Mouse (Mus musculus) gonadal fat pad, adult 2 months (tissue): ENCODE data around the gene Adam6a. TPM values are rescaled to one million over a fixed set of nuclear protein-coding genes. Genes with fewer than 3 reads are reported as not detected.
"Not testable (repeated sequence)": the region's sequence is repeated elsewhere in the genome, so short reads cannot be mapped to it uniquely, and the experiment has no call there.

ENCODE experiments used
- DNase-seq: peaks from one replicate; pipeline ENCODE4 v3.0.0-alpha.2; 2012; ENCODE audit warnings: low read depth
- polyA plus RNA-seq: library from polyadenylated mRNA; depleted of rRNA; stranded (reverse); fragments of >200 nt; gene quantifications from 2 replicates; pipeline ENCODE4 v1.2.3, GENCODE M21; 2012; rRNA removed

Gene Adam6a
- polyA plus RNA-seq = 0.23 TPM in 1 of 2 replicates, not detected in the other

DNA sequence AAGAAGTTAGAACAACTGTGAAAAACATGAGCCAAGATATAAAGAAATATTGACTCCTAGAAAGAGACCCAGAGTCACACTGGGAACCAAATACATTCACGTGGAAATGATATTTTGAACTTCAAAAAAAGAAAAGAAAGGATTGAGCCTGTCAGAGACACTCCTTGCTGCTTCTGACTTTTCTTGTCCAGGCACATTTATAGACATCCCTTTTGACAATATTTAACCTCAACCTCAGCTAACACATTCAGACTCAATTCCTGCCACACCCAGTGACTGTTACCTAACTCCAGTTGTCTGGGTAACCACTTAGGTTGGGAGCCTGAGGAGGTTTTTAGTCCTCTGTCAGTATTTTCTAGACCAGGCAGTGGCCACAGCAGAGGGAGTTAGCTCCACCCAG is at the start of gene Adam6a:
Gene Adam6a, plus strand, starts transcription at position 301 of the 400 bp plus-strand sequence.
- not testable (repeated sequence) for DNase-seq

DNA sequence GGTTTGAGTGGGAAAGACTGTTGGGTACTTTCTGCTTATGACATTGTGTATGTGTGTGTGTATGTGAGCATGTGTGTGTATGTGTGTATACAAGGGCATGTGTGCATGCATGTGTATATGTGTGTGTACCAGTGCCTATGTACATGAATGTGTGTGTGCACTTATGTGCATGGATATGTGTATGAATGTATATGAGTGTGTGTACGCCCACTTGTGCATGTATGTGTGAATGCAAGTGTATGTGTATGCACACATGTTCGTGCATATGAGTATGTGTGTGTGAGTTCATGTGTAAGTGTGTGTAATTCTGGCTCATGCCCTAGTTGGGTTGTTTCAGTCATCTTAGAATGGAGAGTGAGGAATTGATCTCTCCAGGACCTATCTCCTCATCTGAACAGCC is 17.8 kb upstream of the Adam6a start:
- DNase-seq = no peak

DNA sequence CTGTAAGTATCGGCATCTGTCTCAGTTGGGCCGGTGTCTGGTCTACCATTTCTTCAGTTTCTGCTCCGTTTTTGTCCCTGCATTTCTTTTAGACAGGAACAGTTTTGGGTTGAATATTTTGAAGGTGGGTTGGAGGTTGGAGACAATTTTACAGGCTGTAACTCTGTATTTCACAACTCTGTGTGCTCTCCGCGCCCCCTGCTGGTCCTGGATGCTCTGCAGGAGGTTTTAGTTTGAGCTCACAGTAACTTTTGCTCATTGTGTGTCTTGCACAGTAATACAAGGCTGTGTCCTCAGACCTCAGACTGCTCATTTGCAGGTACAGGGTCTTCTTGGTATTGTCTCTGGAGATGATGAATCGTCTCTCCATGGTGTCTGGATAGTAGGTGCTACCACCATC is 34.5 kb downstream of the Adam6a start:
- no peak for DNase-seq

DNA sequence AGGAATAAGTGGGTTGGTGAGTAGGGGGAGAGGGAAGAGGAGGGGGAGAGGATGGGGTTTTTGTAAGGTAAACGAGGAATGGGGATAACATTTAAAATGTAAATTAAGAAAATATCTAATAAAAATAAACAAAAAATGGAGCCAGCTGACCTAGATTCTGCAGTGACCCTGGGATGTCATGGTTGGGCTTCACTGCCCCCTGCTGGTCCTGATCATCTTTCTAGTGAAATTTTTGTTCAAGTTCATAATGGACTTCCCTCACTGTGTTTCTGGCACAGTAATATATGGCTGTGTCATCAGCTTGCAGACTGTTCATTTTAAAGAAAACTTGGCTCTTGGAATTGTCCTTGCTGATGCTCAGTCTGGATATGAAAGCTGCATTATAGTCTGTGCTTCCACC is 44.3 kb downstream of the Adam6a start:
- DNase-seq = no peak

Other genes with a start within 250 kb of the Adam6a start
- gene Adam6b, start 54.4 kb upstream of the Adam6a start, polyA plus RNA-seq = 0.18 and 0.19 TPM in 2 replicates